Mouse (Mus musculus): Measurements from ENCODE around the gene Slc39a10.

Gene Slc39a10

DNA sequence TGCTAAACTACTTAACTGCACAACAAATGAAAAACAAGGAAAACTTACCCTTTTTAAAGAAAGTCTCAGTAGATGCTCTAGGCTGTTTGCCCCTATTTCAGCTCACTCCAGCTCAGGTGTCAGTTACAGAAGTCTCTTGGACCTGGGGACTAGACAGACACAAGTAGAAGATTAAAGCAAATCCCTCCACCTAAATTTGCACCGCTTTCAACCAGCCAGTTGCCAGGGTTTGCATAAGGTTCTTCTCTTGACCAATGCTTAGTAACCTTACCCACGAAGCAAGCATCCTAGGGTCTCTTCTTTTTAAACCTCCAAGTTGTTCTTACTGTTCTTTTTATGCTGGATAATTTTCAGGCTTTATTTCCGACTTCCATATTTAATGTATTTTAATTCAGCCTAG, at the start of gene Slc39a10:
TSS of gene Slc39a10 (minus strand) at position 101 of the 400 bp plus-strand sequence.
- DNase-seq (ENCODE audit: low spot score in 2 of 2), result no peak

DNA sequence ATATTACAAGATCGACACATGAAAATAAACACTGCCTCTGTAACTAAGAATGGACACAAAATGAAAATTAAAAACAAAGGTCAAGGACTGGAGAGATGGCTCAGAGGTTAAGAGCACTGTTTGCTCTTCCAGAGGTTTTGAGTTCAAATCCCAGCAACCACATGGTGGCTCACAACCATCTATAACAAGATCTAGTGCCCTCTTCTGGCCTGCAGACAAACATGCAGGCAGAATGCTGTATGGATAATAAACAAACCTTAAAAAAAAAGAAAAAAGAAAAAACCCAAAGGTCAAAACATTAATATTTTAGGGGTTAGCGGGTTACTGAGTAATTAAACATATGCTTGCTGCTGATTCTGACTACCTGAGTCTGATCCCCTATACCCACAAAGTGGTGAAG, 46.6 kb upstream of the Slc39a10 start:
- no peak for DNase-seq (ENCODE audit: low spot score in 2 of 2)

DNA sequence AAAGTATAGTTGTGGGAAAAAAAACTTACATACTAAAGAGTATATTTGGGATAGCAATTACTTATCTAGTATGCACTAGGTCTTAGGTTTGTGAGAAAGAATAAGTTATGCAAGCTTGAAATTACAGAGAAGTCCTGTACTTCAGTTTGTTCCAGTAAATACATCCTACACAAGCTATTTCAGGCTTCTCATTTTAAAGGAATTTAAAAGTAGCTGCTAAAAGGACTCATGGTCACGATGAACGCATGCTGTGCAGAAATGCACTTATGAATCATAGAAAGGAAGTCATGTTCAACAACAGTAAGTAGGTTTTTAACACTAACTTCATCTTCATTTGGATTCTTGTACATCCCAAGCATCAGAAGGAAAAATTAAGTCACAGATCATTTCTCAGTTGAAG, 45.0 kb upstream of the Slc39a10 start:
- DNase-seq (ENCODE audit: low spot score in 2 of 2), result no peak

DNA sequence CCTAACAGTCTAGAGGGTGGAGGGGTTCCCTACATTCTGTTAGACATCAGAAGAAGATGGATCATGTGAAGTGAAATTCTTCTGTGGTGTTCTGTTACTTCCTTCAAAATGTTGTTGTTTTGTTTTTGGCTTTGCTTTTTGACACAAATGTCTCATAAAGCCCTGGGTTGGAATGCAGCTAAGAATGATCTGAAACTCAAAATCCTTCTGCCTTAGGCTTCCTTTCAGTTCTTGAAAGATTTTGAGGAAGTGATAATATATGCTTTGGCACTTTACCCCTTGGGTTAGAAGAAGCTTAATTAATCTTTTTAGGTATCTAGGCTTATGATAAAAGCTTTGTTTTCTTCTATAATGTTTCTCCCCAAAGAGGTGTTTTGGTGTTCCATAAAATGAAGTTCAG, 34.5 kb upstream of the Slc39a10 start:
- DNase-seq (ENCODE audit: low spot score in 2 of 2), result no peak

DNA sequence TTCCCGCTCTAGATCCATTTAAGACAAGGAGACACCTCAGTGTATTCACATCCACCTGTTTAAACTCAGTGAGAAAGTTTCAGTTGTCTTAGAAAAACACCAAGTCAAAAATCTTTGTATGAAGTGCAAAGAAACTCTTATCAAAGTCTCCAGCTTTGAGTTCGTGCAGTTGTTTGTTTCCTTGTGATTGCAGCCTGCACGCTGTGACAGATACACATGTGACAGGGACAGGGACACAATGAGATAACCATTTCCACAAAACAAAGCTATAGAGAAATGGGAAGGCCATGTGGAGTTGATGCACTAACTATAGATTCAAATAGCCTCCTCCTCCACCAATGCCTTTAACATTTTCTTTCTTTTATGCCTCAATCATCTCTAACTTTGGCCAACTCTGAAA, 33.6 kb upstream of the Slc39a10 start:
- no peak for DNase-seq (ENCODE audit: low spot score in 2 of 2)

DNA sequence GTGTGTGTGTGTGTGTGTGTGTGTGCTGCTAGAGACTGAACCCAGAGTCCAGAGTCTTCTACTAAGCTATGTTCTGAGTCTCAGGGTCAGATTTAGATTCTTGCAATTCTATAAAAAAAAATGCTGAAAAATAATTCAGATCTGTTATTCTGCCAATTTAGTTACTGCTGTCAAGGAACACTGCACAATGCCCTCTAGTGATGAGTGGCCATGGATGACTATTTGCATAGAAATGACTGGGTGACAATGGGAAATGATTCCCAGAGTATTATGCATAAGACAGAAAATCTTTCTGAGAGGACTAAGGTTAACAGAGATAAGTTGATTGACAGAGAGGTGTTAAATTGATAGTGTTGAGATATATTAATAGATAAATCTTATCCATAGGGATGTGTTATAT, 32.3 kb upstream of the Slc39a10 start:
- DNase-seq (ENCODE audit: low spot score in 2 of 2), result no peak

DNA sequence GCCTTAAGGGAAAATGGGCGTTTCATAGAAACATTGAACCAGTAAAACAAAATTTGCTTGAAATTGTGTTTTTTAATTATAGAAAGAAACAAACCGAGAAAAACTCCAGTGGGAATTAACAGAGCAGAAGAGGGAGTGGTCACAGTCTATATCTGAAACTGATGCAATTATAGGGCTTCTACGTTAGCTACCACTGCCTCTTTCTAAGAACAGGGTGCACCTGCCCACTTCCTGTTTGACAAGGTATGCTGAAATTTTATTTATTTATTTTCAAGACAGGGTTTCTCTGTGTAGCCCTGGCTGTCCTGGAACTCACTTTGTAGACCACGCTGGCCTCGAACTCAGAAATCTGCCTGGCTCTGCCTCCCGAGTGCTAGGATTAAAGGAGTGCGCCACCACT, 30.3 kb upstream of the Slc39a10 start:
- no peak for DNase-seq (ENCODE audit: low spot score in 2 of 2)

DNA sequence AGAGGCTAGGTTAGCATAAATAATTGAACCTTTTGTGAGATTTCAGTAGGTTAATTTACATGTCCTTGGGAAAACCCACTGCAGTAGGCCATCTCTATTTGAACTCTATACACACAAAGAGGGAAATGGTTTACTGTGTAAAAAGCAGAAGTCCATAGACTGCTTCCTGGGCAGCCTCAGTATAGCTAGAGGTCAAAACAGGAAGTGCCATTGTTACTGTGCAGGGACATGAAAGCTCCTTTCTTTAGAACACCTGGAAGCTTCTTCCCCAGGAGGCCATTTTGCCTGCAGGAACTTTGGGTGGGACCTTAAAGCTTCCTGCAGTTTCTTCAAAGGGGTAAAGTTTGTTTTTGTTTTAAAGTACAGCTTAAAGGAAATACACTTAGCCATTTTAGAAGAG, 29.0 kb upstream of the Slc39a10 start:
- peak in 1 of 2 experiments; percentile 20 for DNase-seq (ENCODE audit: low spot score in 2 of 2)

DNA sequence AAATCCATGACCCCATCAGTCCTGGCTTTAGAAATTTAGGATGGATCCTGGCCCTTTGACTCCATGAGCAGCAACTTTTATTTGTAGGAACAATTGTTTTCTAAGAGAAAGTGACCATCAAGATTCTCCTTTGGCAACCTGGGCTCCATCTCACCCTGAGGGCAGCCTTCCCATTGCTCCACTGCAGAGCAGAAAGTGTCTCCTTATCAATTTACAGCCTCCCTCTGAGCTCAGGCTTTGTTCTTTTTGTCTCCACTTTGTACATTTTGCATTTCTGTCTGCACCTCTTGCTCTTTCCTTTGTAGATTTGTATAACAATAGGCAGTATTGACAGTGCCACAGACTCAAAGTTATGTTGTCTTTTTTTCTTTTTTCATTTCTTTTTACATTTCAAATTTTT, 23.6 kb upstream of the Slc39a10 start:
- DNase-seq (ENCODE audit: low spot score in 2 of 2), result no peak

DNA sequence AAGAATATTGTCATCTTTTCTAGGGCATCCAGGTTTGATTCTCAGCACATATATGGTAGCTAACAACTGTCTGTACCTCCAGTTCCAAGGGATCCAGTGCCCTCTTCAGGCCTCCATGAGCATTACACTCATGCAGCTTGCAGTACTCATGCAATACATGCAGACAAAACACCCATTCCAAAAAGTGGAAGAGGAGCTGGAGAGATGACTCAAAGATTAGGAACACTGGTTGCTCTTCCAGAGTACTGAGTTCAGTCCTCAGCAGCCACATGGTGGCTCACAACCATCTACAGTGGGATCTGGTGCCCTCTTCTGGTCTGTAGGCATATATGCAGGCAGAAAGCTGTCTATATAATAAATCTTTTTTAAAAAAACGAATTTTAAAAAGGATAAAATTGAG, 21.7 kb upstream of the Slc39a10 start:
- peak in 1 of 2 experiments; percentile 4 for DNase-seq (ENCODE audit: low spot score in 2 of 2)

DNA sequence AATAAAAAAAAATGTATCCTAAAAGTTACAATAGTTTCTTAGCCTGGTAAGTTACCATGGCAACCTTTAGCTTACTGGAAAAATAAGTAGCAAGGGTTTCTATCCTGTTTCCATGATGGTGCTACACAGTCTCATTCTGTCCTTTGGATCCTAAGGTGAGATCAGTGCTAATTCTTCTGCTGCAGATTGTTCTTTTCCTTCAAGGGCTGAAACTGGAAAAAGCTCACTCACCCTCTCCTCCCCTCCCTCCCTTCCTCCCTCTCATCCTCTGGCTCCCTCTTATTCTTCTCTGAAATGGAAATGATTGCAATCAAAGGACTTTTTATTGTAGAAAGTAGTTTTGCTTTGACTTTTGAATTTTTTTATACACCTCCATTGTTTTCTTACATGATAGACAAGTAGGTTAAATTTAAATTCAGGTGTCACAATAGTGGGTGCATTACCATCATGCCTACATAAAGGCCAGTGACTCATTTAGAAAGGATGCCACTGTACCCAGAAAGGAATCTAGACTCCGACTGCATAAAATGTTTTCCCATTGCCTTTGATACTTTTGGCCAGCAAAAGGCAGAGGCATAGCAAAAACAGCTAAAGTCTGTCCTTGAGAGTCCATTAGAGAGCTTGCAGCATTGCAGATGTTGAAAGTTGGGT, 20.0 kb upstream of the Slc39a10 start:
- DNase-seq (ENCODE audit: low spot score in 2 of 2), result no peak

DNA sequence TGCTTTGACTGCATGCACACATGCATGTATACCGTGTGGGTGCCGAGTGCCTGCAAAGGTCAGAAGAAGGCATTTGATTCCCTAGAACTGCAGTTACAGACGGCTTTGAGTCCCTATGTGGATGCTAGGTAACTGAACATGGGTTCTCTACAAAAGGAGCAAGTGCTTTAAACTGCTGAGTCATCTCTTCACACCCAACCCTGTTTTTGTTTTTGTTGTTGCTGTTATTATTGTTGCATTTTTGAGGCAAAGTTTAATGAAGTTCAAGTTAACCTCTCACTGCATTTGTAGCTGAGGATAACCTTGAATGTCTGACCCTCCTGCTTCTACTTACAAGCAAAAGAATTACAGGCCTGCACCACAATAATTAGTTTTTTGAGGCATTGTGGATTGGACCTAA, 17.5 kb upstream of the Slc39a10 start:
- no peak for DNase-seq (ENCODE audit: low spot score in 2 of 2)

DNA sequence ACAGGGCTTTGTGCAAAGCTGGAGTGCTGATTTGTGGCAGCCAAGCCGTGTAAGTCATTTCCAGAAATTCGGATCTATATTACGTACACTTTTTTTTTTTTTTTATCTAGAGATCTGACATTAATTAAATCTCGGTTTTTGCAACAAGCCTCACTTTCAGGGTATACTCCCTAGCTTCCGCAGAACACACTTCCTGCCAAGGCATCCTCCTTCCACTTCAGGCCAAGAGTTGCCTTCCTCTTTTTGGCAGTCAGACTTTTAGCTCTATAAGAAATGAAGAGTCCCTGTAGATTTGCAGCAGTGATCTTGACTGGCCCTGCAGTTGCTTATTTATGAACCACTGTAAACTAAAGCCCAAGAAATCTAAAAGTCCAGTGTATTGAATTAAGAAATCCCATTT, 13.1 kb upstream of the Slc39a10 start:
- no peak for DNase-seq (ENCODE audit: low spot score in 2 of 2)

DNA sequence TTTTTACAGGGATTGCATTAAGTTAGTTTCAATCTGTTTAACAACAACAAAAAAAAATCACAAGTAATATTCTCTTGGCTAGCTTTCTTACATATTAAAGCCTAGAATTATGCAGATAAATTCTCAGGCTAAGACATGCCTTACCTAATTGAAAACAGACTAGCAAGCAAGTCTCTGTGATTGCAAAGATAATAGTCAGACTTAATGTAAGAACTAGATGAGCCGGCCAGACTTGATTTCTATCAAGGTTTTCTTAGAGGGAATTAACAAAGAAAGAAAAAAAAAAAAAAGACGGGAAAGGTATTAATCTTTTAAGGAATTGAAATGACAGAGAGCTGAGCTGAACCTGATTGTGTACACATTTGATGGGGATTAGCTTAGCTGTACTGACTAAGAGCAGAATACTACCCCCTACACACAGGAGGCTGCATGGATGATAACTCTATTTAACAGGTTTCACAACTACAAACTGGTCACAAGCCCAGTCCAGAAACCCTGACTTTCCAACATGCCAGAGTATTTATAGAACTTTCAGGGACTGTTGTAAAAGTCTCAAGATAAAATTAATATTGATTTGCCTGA, 9.5 kb upstream of the Slc39a10 start:
- DNase-seq (ENCODE audit: low spot score in 2 of 2), result no peak

DNA sequence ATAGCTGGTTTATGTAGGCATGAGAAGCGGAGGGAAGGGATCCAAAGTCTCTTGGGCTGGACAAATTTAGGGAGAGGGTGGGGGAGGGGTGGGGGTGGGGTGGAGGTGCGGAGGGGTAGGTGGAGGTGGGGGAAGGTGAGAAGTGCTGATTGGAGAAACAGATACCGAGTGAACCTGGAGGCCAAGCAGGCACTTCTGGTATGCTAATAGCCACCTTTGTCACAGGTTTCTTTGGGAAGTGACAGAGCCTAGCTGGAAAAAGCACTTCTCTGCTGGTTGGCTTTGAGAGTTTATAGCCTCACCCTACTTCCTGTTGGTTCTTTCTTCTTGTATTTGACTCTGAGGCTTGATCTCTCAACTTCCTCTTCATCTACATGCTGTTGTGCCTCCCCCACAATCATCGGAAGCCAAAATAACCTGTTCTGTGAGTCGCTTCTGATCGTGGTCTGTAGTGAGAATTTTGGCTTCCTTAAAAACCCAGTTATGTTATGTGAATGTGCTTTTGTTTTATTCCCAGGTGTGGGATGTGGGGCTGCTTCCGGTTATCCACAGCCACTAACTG, 1.7 kb upstream of the Slc39a10 start:
- peak; percentile 18 to 25 for DNase-seq (ENCODE audit: low spot score in 2 of 2)

DNA sequence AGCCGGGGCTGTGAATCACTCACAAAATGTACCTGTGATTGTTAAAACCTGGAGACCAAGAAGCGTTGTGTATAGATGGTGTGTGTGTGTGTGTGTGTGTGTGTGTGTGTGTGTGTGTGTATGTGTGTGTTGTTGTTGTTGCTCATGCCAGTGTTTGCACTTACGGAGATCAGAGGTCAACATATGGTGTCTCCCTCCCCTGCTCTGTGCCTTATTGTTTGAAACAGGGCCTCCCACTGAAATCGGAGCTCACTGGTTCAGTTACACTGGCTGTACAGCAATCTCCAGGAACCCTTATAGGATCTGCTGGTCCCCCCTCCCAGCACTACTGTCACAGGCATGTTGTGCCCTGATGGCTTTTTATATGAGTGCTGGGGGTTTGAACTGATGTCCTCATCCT, 3.9 kb downstream of the Slc39a10 start:
- no peak for DNase-seq (ENCODE audit: low spot score in 2 of 2)

DNA sequence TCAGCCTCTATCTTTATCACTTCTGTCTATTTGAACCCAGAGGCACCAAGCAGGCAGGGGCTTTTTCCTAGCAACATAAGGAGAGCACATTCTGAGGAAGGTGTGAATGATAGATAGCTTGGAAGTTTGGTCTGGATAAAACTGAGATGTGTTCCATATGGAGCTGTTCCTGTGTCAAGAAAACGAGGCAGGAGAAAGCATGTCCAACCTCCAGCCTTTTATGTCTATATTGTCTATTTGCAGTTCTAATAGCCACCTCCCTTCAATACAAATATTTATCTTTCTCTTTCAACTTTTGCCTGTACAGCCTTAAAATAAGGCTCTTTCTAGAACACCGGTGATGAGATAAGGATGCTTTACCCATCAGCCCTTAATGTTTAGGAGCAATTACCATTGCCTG, 4.3 kb downstream of the Slc39a10 start:
- DNase-seq (ENCODE audit: low spot score in 2 of 2), result no peak

DNA sequence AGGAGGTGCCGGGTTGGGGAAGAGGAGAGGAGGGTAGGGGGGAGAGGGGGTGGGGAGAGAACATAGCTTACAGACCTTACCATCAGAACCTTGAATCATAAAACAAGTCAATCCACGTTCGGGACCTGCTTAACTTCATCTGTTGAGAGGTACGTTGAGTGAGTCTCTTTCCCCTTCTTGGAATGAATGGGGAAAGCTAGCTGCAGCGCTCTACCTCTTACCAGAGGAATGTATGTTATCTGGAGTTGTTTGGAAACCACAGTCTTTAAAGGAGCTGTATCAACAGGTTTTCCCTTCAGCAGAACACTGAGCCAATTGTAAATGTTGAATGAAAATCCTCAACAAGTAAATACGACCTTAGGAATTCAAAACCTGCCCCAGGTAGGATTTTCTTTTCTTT, 4.7 kb downstream of the Slc39a10 start:
- no peak for DNase-seq (ENCODE audit: low spot score in 2 of 2)

DNA sequence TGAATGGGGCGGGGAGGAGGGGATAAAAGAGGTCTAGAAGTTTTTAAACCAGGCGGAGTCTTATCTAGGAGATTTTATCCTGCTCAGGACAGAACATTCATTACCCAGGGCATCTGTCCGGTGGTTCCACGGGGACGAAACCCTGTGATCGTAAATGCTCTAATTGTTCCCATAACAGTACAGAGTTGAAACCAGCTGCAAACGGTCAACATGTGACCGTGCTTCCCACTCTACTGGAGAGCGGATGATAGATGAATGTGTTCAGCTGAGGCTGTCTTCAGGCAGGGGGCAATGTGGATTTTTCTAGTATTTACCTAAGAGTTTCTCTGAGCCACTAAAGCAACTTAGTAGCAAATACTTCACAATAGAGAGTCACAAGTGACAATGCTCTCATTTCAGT, 6.6 kb downstream of the Slc39a10 start:
- DNase-seq (ENCODE audit: low spot score in 2 of 2), result no peak

DNA sequence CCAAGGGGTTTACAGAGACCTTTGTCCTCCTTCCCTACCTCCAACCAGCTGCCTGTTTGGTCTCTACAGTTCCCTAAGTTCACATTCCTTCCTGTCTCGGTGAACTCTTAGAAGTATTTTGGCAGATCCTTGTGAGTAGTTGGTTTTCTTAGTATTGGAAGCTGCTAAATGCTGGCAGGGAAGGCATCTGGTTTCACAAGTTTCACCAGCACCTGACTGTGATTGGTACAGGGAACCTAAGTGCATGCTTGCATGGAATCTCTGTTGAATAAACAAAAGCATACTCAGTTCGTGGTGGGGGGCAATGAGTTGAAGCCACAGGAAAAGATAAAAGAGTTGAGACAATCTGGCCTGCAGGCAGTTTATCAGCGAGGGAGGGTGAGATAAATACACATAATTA, 7.4 kb downstream of the Slc39a10 start:
- DNase-seq (ENCODE audit: low spot score in 2 of 2), result no peak

DNA sequence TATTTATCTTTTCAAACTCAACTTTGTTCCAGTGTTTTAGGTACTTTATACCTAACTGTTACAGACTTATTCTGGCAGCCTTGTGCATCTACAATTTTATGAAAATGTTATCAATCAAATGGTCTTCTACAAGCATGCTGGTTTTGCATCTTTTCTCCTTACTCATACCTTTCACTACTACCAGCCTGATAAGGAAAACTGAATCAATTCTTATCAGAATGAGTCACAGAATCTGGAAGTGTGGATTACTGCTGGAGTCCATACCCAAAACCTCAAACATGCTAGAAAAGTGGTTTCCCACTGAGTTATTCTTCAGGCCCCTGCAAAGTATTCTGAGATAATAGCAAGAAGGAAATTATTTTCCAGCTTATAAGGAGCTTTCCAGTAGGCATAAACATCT, 12.7 kb downstream of the Slc39a10 start:
- no peak for DNase-seq (ENCODE audit: low spot score in 2 of 2)

DNA sequence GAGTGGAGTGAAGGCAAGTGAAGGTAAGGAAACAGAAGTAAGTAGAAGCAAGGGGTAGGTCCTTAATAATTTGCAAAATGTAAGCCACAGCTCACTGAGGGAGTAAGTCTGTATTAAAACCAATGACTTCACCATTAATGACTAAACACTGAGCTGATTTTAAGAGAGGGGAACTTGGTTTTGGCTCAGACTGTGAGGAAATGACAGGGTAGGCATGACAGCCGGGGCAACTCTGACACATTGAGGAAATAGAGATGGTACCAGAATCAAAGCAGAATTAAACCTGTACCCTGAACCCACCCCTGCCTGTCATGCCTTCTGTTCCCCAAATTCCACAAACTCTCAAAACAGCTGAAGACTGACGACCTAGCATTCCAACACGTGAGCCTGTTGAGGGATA, 18.9 kb downstream of the Slc39a10 start:
- DNase-seq (ENCODE audit: low spot score in 2 of 2), result no peak

DNA sequence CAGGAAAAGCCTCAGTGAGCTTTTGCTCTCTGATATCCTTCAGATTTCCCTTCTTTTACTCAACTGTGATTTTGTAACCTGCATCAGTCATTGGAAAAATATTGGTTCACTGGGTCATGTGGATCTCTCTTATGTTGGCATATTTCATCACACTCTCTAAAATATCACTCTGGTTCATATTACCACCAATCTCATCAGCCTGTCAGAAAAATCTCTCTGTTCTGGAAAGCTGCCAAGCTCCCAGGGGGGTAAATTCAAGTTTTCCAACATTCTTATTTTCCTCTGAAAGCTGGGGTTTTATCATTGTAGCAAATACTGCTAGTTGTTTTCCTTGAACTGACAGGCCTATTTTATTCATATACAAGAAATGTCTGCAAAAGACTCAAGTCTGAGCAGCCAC, 22.9 kb downstream of the Slc39a10 start:
- DNase-seq (ENCODE audit: low spot score in 2 of 2), result no peak

All from natural killer cell, adult 2 months (primary cell).